Mouse (Mus musculus) CH12.LX (cell line): ENCODE results near the gene Exoc3l4. TPM values are rescaled to one million over a fixed set of nuclear protein-coding genes. Genes with fewer than 3 reads are reported as not detected.

Source experiments
- DNase-seq: peaks from one replicate; pipeline ENCODE4 v3.0.0-alpha.2; 2013; ENCODE audit errors: extremely low read depth
- H3K27ac ChIP-seq: 2 replicates; pipeline ENCODE4 v1.5.1; 2012; ENCODE audit warnings: low read depth, mild to moderate bottlenecking, control low read depth, moderate library complexity; ENCODE audit not compliant: insufficient read depth
- H3K27me3 ChIP-seq: replicated peaks from 2 replicates; pipeline ENCODE3; 2012; ENCODE audit warnings: inconsistent platforms
- H3K36me3 ChIP-seq, 2 experiments: replicated peaks in 1 of 2; 2 replicates each; pipeline versions ENCODE3 to v1.6.1; 2012; ENCODE audit warnings: inconsistent platforms in 1 of 2, low read length in 1 of 2, mild to moderate bottlenecking in 1 of 2, mixed read lengths in 1 of 2, moderate library complexity in 1 of 2; ENCODE audit not compliant: control insufficient read depth in 1 of 2, insufficient read depth in 1 of 2
- H3K4me1 ChIP-seq, 2 experiments: 2 replicates each; pipeline ENCODE4 v1.6.1; 2012; ENCODE audit warnings: inconsistent platforms in 1 of 2, moderate library complexity in 1 of 2; ENCODE audit not compliant: insufficient read depth in 2 of 2, control insufficient read depth in 1 of 2
- H3K4me2 ChIP-seq: 2 replicates; pipeline ENCODE4 v1.6.1; 2012; ENCODE audit warnings: low read depth, mild to moderate bottlenecking, control low read depth; ENCODE audit not compliant: poor library complexity, insufficient read depth, severe bottlenecking
- H3K4me3 ChIP-seq, 3 experiments: fragments of 150-350 bp in 1 of 3; sonication (generic) in 1 of 3; replicated peaks in 1 of 3; 2 replicates each; pipeline versions ENCODE3 to v1.5.1; 2011 to 2012; ENCODE audit warnings: low read depth in 2 of 3, low read length in 2 of 3, mild to moderate bottlenecking in 2 of 3, moderate library complexity in 2 of 3, control low read depth in 1 of 3, improper control_type of control experiment in 1 of 3, inconsistent platforms in 1 of 3, mixed read lengths in 1 of 3; ENCODE audit not compliant: poor library complexity in 1 of 3
- H3K79me2 ChIP-seq: replicated peaks from 2 replicates; pipeline ENCODE4 v1.6.1; 2012; ENCODE audit warnings: mild to moderate bottlenecking, moderate library complexity; ENCODE audit not compliant: control insufficient read depth, poor library complexity, insufficient read depth, severe bottlenecking; ENCODE audit errors: extremely low read depth
- H3K9ac ChIP-seq: 2 replicates; pipeline ENCODE4 v1.6.1; 2012; ENCODE audit warnings: low read depth, mild to moderate bottlenecking, control low read depth, moderate library complexity; ENCODE audit not compliant: insufficient read depth
- H3K9me3 ChIP-seq: replicated peaks from 2 replicates; pipeline ENCODE3; 2012; ENCODE audit warnings: low read length, inconsistent platforms, mixed read lengths
- BHLHE40 ChIP-seq: IDR thresholded peaks from 2 replicates; pipeline ENCODE4 v1.6.1; 2011; ENCODE audit warnings: mild to moderate bottlenecking, low read depth, low read length, improper control_type of control experiment
- CHD1 ChIP-seq: IDR thresholded peaks from 2 replicates; pipeline ENCODE4 v1.6.1; 2012; ENCODE audit warnings: low read depth, low read length, improper control_type of control experiment, inconsistent platforms
- CHD2 ChIP-seq: IDR thresholded peaks from 2 replicates; pipeline ENCODE4 v1.6.1; 2011; ENCODE audit warnings: low read length, improper control_type of control experiment
- CTCF ChIP-seq, 2 experiments: IDR thresholded peaks in 1 of 2; conservative IDR thresholded peaks in 1 of 2; 2 replicates each; pipeline ENCODE4 v1.5.1; 2011 to 2012; ENCODE audit warnings: low read depth in 2 of 2, low read length in 2 of 2, improper control_type of control experiment in 1 of 2, inconsistent platforms in 1 of 2, mild to moderate bottlenecking in 1 of 2, moderate library complexity in 1 of 2
- ELF1 ChIP-seq: IDR thresholded peaks from 2 replicates; pipeline ENCODE4 v1.6.1; 2014; ENCODE audit warnings: low read depth, mild to moderate bottlenecking, inconsistent platforms, low read length, improper control_type of control experiment
- ETS1 ChIP-seq: conservative IDR thresholded peaks from 2 replicates; pipeline ENCODE4 v1.6.1; 2012; ENCODE audit warnings: low read depth, mild to moderate bottlenecking, inconsistent platforms, low read length, improper control_type of control experiment, moderate library complexity
- HCFC1 ChIP-seq: IDR thresholded peaks from 2 replicates; pipeline ENCODE4 v1.6.1; 2012; ENCODE audit warnings: low read depth, mild to moderate bottlenecking, inconsistent platforms, low read length, improper control_type of control experiment
- IRF4 ChIP-seq: IDR thresholded peaks from 2 replicates; pipeline ENCODE4 v1.6.1; 2014; ENCODE audit warnings: low read depth, mild to moderate bottlenecking, inconsistent platforms, low read length, improper control_type of control experiment
- JUN ChIP-seq: IDR thresholded peaks from 2 replicates; pipeline ENCODE4 v1.6.1; 2011; ENCODE audit warnings: low read depth, mild to moderate bottlenecking, low read length, improper control_type of control experiment, moderate library complexity; ENCODE audit not compliant: insufficient read depth
- MAX ChIP-seq: IDR thresholded peaks from 2 replicates; pipeline ENCODE4 v1.6.1; 2011; ENCODE audit warnings: low read length, improper control_type of control experiment
- MEF2A ChIP-seq: IDR thresholded peaks from 2 replicates; pipeline ENCODE4 v1.6.1; 2014; ENCODE audit warnings: low read depth, mild to moderate bottlenecking, inconsistent platforms, low read length, improper control_type of control experiment, borderline replicate concordance
- MXI1 ChIP-seq: IDR thresholded peaks from 2 replicates; pipeline ENCODE4 v1.6.1; 2011; ENCODE audit warnings: mild to moderate bottlenecking, low read depth, low read length, improper control_type of control experiment
- MYC ChIP-seq: IDR thresholded peaks from 2 replicates; pipeline ENCODE4 v1.6.1; 2011; ENCODE audit warnings: low read depth, mild to moderate bottlenecking, improper control_type of control experiment, low read length
- NELFE ChIP-seq: IDR thresholded peaks from 2 replicates; pipeline ENCODE4 v1.6.1; 2011; ENCODE audit warnings: low read depth, low read length, improper control_type of control experiment
- POLR2A ChIP-seq: IDR thresholded peaks from 2 replicates; pipeline ENCODE4 v1.6.1; 2011; ENCODE audit warnings: low read depth, mild to moderate bottlenecking, improper control_type of control experiment, low read length
- RCOR1 ChIP-seq: conservative IDR thresholded peaks from 2 replicates; pipeline ENCODE4 v1.6.1; 2012; ENCODE audit warnings: low read depth, mild to moderate bottlenecking, inconsistent platforms, low read length, improper control_type of control experiment
- SIN3A ChIP-seq: IDR thresholded peaks from 2 replicates; pipeline ENCODE4 v1.6.1; 2012; ENCODE audit warnings: low read length, improper control_type of control experiment, inconsistent platforms
- SMC3 ChIP-seq: IDR thresholded peaks from 2 replicates; pipeline ENCODE4 v1.6.1; 2011; ENCODE audit warnings: low read depth, low read length, improper control_type of control experiment
- TBP ChIP-seq: conservative IDR thresholded peaks from 2 replicates; pipeline ENCODE4 v1.6.1; 2011; ENCODE audit warnings: low read depth, low read length, improper control_type of control experiment
- USF1 ChIP-seq: IDR thresholded peaks from 2 replicates; pipeline ENCODE4 v1.6.1; 2014; ENCODE audit warnings: low read depth, mild to moderate bottlenecking, inconsistent platforms, low read length, improper control_type of control experiment
- USF2 ChIP-seq: conservative IDR thresholded peaks from 2 replicates; pipeline ENCODE4 v1.6.1; 2011; ENCODE audit warnings: low read depth, low read length, improper control_type of control experiment
- ZMIZ1 ChIP-seq: IDR thresholded peaks from 2 replicates; pipeline ENCODE4 v1.6.1; 2012; ENCODE audit warnings: low read depth, mild to moderate bottlenecking, inconsistent platforms, low read length, improper control_type of control experiment
- ZNF384 ChIP-seq: IDR thresholded peaks from 2 replicates; pipeline ENCODE4 v1.6.1; 2012; ENCODE audit warnings: low read depth, low read length, improper control_type of control experiment, inconsistent platforms
- dilution Hi-C: fragments of 300-500 bp; cut with MboI; formaldehyde crosslinking; loops from 2 replicates; pipeline ENCODE4 v1.14.3; 2020; ENCODE audit warnings: low sequenced_read_pairs; ENCODE audit not compliant: extremely low pct_unique_long_range_greater_than_20kb, extremely low pct_ligation_motif_present
- in situ Hi-C: fragments of 300-500 bp; cut with MboI; formaldehyde crosslinking; loops from 3 replicates; pipeline ENCODE4 v1.14.3; 2019; ENCODE audit warnings: low sequenced_read_pairs, low pct_ligation_motif_present, low pct_unique_long_range_greater_than_20kb, mixed read lengths
- polyA plus RNA-seq: library from polyadenylated mRNA; unstranded; fragments of >175 nt; gene quantifications from 2 replicates; pipeline ENCODE4 v1.2.1, GENCODE M21; 2012; ENCODE audit warnings: low read depth; ENCODE audit not compliant: insufficient read length
- total RNA-seq, 2 experiments: library from RNA; depleted of rRNA; stranded (reverse); fragments of 300-350 nt in 1 of 2; fragments of >200 nt in 1 of 2; gene quantifications; 2 replicates each; pipeline ENCODE4 v1.2.3; 2012 to 2014

The Exoc3l4 gene
- total and polyA plus RNA-seq, 3 experiments, result 0.81 to 1.2 (median 0.85) TPM

DNA sequence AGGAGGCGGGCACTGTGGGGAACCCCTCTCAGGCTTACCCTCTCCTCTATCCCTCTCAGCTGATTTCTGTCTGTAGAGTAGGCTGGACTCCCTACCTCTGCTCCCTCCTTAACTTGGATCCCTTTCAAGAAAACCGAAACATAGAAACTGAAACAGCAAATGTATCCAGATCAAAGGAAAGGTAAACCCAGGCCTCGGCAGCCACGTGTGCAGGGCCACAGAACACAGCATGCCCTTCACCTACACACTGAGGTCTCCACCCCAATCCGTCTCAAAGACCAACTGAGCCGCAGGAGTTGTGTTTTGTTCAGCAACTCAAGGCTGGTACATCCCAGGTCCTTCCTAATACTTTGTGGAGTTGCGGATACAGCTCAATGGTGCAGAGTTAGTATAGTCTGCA, 49.8 kb upstream of the Exoc3l4 start (continued):
- no peak for TF ChIP-seq TBP
- TF ChIP-seq USF1, result no peak
- TF ChIP-seq SMC3, result no peak
- no peak for TF ChIP-seq POLR2A
- no peak for TF ChIP-seq MEF2A
- TF ChIP-seq ETS1, result no peak
- no peak for TF ChIP-seq RCOR1
- TF ChIP-seq CHD2, result no peak
- TF ChIP-seq IRF4, result peak; percentile 5; the same call in 1 of the 2 replicates
- no peak for TF ChIP-seq SIN3A
- TF ChIP-seq MYC, result 0 out of 2 replicates have a peak, but pooled peaks have one; percentile 47

DNA sequence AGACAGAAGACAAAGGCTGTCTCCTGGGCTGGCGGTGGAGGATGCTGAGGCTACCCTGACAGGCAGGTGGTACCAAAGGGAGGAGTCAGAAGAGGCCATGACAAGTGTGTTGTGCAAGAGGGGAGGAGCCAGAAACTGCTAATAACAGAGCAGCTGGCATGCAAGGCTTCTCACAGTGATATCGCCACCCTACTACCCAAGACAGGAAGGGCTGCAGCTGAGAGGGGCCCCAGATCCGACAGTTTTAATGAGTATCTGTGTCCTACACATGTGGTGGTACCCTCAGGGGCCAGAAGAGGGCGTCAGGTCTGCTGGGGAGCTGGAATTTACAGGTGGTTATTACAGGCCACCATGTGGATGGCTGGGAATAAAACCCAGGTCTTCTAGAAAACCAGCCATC, 46.6 kb upstream of the Exoc3l4 start:
- H3K9me3 ChIP-seq, result no peaks in the 10 kb centered on the region
- H3K36me3 ChIP-seq, result peaks cover 0 to 9% of the 10 kb centered on the region in 2 experiments
- no peak overlapping the region for H3K27ac ChIP-seq
- dilution Hi-C loops (no loop called here), in situ Hi-C loops (no loop called here)
- DNase-seq, result no peak
- no peak overlapping the region for H3K4me3 ChIP-seq
- H3K27me3 ChIP-seq, result no peaks in the 10 kb centered on the region
- no peaks in the 10 kb centered on the region; the same call in 1 of the 2 replicates for H3K79me2 ChIP-seq
- peaks cover 13 to 49% of the 10 kb centered on the region in 2 experiments for H3K4me1 ChIP-seq
- TF ChIP-seq JUN (no peak), CTCF (conservative IDR thresholded peaks at IDR 0.05 in 1 of 2, IDR thresholded peaks at IDR 0.05 in 1 of 2; ENCODE audit: low read depth in 2 of 2, low read length in 2 of 2) (peak in 1 of 2 experiments; percentile 36; a peak in 1 of 4 replicates), ZMIZ1 (no peak), CHD1 (no peak)
- H3K4me2 ChIP-seq, result no peak overlapping the region
- H3K9ac ChIP-seq, result no peak overlapping the region

DNA sequence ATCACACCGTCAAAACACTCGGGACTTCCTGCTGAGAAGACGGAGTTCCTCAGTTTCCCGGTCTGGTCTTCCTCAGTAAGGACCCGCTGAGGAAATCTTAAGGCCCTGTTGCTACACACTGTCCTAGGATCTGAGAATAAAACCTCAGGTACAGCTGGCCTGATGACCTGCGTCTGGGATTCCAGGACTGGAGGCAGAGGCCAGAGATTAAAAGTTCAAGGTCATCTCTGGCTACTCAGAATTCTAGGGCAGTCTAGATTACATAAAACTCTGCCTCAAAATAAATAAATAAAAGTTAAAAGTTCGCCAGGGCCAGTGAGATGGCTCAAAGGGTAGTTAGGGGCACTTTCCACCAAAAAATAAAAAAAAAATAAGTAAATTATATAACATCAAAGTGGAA, 44.9 kb upstream of the Exoc3l4 start:
- Histone ChIP-seq H3K4me2 (no peak overlapping the region), H3K4me3 (no peak overlapping the region), H3K27me3 (no peaks in the 10 kb centered on the region), H3K36me3 (peaks cover 0 to 9% of the 10 kb centered on the region in 2 experiments), H3K9me3 (no peaks in the 10 kb centered on the region), H3K27ac (no peak overlapping the region), H3K9ac (no peak overlapping the region), H3K79me2 (no peaks in the 10 kb centered on the region; the same call in 1 of the 2 replicates), H3K4me1 (peaks cover 13 to 54% of the 10 kb centered on the region in 2 experiments)
- TF ChIP-seq IRF4 (no peak), MXI1 (no peak), SMC3 (no peak), ETS1 (no peak), BHLHE40 (no peak), ZNF384 (no peak), MAX (no peak), JUN (no peak), ELF1 (no peak), USF2 (no peak), NELFE (no peak), HCFC1 (no peak)
- DNase-seq, result no peak
- dilution Hi-C loops, result no loop called here
- in situ Hi-C loops, result no loop called here
